Mouse (Mus musculus) mouse embryonic stem cell (cell line): Measurements from ENCODE around the gene Cfap97d2.
"Not testable (repeated sequence)": the region's sequence is repeated elsewhere in the genome, so short reads cannot be mapped to it uniquely, and the experiment has no call there.

Experiments
- in situ Hi-C, 2 experiments: fragments of 300-500 bp; cut with MboI; formaldehyde crosslinking; loops; 1 replicate in 1 of 2; 3 replicates in 1 of 2; pipeline ENCODE4 v1.14.3; 2019 to 2020; ENCODE audit warnings: low sequenced_read_pairs in 2 of 2, low pct_unique_long_range_greater_than_20kb in 1 of 2, mixed read lengths in 1 of 2; ENCODE audit not compliant: unreplicated experiment in 1 of 2

Gene Cfap97d2

GRCm38 (mm10) chr8:13708514-13708913 lies 2.8 kb downstream of the Cfap97d2 start:
- in situ Hi-C loops, result no loop called here

GRCm38 (mm10) chr8:13718980-13719379 lies 13.3 kb downstream of the Cfap97d2 start:
- in situ Hi-C loops, result no loop called here

- in situ Hi-C loops, result no loop called here
Measured at GRCm38 (mm10) chr8:13725722-13726121, 20.0 kb downstream of the Cfap97d2 start.

- in situ Hi-C loops, result no loop called here
Measured at GRCm38 (mm10) chr8:13727469-13728094, 21.9 kb downstream of the Cfap97d2 start.

GRCm38 (mm10) chr8:13740323-13740770 lies 34.7 kb downstream of the Cfap97d2 start:
- in situ Hi-C loops, result no loop called here

- in situ Hi-C loops, result no loop called here
Measured at GRCm38 (mm10) chr8:13740817-13741613, 35.3 kb downstream of the Cfap97d2 start.

- in situ Hi-C loops, result not testable (repeated sequence)
Measured at GRCm38 (mm10) chr8:13746212-13746611, 40.5 kb downstream of the Cfap97d2 start.

GRCm38 (mm10) chr8:13747626-13748025 lies 41.9 kb downstream of the Cfap97d2 start:
- in situ Hi-C loops, result no loop called here

- in situ Hi-C loops, result loop anchor here (5.0 to 25.0 kb wide), 5 partner anchors 69 to 341 kb away; partner anchors contain the start of gene Grk1 (in 1 of the 2)
Measured at GRCm38 (mm10) chr8:13753680-13754079, 48.0 kb downstream of the Cfap97d2 start.

GRCm38 (mm10) chr8:13756480-13756879 lies 50.8 kb downstream of the Cfap97d2 start:
- in situ Hi-C loops, result loop anchor here (10.0 to 25.0 kb wide), 3 partner anchors 72 to 344 kb away; partner anchors contain the start of gene Grk1 (in 1 of the 2)

GRCm38 (mm10) chr8:13756982-13757804 lies 51.5 kb downstream of the Cfap97d2 start, which contains the start of gene Cdc16:
Cdc16 (plus strand) TSS chr8:13757676.
- in situ Hi-C loops, result loop anchor here (10.0 to 25.0 kb wide), 3 partner anchors 72 to 345 kb away; partner anchors contain the start of gene Grk1 (in 1 of the 2)

GRCm38 (mm10) chr8:13757805-13758727 lies 52.4 kb downstream of the Cfap97d2 start:
- in situ Hi-C loops, result loop anchor here (10.0 to 25.0 kb wide), 3 partner anchors 73 to 346 kb away; partner anchors contain the start of gene Grk1 (in 1 of the 2)

- in situ Hi-C loops, result loop anchor here in 1 of 2 experiments (25.0 kb wide), 1 partner anchor 357 kb away; the partner anchor contains the start of gene Grk1
Measured at GRCm38 (mm10) chr8:13769206-13769605, 63.5 kb downstream of the Cfap97d2 start.

- in situ Hi-C loops, result no loop called here
Measured at GRCm38 (mm10) chr8:13780536-13780935, 74.8 kb downstream of the Cfap97d2 start.

GRCm38 (mm10) chr8:13785250-13785763 lies 79.6 kb downstream of the Cfap97d2 start, which contains the start of gene Upf3a:
Upf3a (plus strand) TSS chr8:13785615.
- in situ Hi-C loops, result no loop called here

- in situ Hi-C loops, result no loop called here
Measured at GRCm38 (mm10) chr8:13785764-13786299, 80.1 kb downstream of the Cfap97d2 start.

- in situ Hi-C loops, result no loop called here
Measured at GRCm38 (mm10) chr8:13789606-13790005, 83.9 kb downstream of the Cfap97d2 start.
